Mouse (Mus musculus): ENCODE results near the gene Mks1.

Gene Mks1

DNA sequence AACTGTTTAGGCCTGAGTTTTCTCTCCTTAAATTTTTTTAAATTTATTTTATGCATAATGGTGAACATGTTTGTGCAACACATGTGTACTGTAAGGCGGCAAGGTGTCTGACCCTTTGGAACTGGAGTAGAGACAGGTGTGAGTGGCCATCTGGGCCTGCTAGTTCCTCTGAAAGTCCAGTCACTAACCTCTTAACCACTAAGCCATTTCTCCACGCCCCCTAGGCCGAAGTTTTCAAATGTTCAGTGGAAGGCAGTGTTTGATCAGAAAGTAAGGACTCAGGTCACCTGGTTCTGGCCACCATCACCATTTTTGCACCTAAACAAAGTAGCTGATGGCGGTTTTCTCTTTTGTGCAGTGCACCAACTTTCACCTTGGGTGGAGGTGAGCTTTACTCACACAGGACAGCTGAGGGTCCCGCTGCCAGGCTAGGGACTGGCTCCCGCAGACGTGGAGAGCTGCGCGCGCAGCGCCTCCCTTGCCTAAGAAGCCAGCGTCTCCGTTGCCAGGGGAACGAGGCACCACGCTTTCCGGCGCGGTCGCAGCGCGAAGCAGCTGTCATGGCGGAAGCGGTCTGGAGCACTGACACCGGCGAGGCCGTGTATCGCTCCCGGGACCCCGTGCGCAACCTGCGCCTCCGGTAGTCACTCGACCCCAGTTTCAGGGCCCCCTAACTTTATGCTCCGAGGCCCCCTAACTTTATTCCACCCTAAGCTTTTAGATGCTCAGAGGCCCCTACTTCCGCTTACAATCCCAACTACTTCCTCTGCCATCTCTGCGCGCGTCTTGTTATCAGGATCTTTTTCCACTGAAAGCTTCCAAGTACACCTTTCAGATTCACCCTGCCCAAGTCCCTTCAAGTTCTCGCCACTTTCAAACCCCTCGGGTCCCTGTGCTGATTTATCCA is at the start of gene Mks1:
Gene Mks1, plus strand, starts transcription at position 526 of the 907 bp plus-strand sequence.
- DNase-seq (ENCODE audit: low read depth, low spot score), result peak; percentile 98

DNA sequence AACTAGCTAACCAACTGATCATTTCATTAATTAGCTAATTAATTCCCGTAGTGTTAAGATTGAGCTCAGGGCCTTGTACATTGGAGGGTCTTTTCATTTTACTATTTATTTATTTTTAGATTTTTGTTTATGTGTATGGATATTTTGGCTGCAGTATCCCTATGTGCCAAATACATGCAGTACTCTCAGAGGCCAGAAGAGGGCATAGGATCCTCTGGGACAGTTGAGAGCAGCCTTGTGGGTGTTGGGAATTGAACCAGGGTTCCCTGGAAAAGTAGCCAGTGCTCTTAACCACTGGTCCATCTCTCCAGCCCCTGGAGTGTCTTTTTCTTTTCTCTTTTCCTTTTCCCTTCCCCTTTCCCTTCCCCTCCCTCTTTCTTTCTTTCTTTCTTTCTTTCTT is 47.6 kb upstream of the Mks1 start:
- peak; percentile 73 for DNase-seq (ENCODE audit: low read depth, low spot score)

DNA sequence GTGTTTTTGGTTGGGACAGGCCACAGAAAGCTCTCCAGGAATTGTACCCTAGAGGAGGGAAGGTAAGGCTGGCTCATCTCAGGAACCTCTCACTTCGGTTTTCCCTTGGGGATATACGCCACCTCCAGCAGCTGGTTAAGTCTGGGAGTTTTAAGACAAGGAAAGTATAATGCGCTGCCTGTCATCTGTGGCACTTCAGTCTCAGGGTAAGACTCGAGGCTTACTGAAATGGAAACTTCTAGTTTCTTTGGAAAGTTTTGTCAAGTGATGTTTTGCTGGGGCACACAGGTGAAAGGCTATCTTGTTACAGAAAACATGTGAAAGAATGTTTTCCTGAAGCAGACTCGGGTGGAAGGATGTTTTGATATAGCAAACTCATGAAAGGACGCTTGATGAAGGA is 45.6 kb upstream of the Mks1 start:
- no peak for DNase-seq (ENCODE audit: low read depth, low spot score)

DNA sequence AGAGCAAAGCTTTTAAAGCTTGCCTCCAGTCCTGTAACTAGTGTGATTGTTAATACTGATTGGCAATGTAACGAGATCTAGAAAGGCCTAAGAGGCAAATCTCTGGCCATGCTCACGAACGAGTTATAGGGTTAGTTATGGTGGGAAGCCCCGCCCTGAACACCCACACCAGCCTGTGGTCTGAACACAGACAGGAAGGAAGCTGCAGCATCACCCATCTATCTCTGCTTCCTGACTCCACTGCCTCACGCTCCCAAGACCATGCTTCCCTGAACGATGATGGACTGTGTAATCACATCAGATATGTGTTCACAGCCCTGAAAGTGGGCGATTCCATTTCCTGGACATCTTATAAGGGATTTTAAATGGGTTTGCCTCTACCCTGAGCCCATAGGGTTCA is 44.8 kb upstream of the Mks1 start:
- DNase-seq (ENCODE audit: low read depth, low spot score), result peak; percentile 74

GRCm38 (mm10) chr11:87811396-87811795 is 41.6 kb upstream of the Mks1 start:
- DNase-seq (ENCODE audit: low read depth, low spot score), result no peak

DNA sequence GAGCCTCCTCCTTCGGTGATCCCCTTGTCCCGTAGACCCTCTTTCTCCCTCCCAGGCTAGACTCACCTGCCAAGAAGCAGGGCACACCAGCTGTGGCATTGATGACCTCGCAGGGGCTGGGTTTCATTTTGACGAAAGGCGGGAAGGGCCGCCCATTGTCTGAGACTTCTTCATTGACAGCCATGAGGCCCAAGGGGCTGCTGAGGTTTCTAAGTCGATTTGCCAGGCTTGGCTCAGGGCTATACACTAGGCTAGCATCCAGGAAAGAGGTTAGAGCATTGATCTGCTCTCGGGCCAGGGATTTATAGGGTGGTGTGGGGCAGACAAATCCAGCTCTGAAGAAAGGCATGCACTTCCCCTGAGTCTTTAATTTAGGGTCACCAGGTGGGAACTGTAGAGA is 38.2 kb upstream of the Mks1 start:
- DNase-seq (ENCODE audit: low read depth, low spot score), result no peak

DNA sequence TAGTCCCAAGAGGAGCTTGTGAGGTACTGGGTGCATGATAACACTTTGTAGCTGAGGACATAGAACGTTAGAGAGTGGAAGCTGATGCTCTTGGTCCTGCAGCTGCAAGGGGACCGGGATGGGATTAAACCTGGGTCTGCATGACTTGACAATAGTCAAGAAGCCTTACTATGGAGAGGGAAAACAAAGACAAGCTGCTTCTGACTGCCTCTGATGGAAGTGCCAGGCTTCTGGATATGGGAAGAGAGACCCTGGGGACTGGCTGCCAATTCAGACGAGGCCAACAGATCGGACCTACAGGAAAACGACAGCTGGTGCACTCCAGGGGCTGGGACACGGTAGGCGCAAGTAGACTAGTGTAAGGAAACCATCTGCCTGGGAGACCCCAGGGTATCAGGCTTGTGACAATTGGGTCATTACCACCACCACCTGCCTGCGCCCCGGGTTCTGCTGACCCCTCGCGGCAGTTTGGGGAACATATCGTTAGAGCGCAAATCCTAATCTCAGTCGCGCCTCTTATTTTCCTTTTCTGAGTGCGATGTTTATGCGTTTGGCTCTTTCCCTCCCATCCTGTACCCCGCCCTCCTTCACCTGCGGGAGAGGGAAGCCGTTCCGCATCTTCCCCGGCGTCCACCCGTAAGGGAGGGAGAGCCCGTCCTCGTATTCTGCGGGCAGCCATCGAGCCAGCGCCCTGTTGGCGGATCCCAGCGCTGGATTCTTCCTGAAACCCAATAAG is 36.1 kb upstream of the Mks1 start:
- peak; percentile 70 for DNase-seq (ENCODE audit: low read depth, low spot score)

DNA sequence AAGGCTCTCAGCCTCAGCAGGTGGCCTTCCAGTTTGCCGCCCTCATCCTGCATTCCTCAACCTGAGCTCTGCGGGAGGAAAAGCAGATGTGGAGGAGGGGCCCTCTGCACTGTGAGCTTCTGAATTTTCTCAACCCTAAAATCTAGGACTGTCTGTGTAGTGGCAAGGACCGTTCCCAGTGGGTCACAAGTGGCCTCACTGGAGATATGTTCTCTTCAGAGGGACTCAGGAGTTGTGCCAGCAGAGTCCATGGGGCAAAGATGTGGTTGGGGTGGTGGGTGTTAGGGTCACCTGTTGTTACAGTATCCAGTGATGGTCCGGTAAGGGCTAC is 35.6 kb upstream of the Mks1 start:
- no peak for DNase-seq (ENCODE audit: low read depth, low spot score)

- no peak for DNase-seq (ENCODE audit: low read depth, low spot score)
These were observed 31.5 kb upstream of the Mks1 start for GRCm38 (mm10) chr11:87821502-87821901.

DNA sequence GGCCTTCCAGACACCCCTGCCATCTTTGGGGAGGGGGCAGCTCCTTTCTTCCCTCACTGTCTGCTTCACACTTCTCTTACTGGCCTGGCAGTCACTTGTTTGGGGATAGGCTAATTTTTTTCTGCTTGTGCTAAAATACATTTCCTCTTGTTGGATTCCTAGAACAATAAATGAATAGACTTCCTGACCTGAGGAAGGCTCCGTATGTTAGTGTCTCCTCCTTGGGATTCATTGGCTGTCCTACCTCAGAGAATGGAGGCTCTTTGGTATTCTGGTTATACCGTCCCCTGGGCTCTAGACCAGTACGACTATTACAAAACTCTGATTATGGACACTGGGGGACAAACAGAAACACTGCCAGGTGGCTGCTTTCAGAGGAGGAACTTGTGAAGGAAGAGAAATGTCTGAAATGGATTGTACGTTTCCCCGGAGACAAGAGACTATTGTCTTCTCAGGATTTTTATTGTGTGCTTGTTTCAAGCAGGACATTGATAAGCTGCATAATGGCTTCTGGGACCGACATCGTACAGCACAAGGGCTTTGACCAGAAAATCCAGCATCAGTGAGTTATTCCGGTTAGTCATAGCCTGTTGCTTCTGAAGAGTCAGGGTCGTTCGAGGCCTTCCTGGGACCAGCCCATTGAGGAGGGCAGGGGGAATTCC is 24.6 kb upstream of the Mks1 start, which contains the start of gene Lpo:
Gene Lpo, minus strand, starts transcription at position 51 of the 662 bp plus-strand sequence.
- no peak for DNase-seq (ENCODE audit: low read depth, low spot score)

DNA sequence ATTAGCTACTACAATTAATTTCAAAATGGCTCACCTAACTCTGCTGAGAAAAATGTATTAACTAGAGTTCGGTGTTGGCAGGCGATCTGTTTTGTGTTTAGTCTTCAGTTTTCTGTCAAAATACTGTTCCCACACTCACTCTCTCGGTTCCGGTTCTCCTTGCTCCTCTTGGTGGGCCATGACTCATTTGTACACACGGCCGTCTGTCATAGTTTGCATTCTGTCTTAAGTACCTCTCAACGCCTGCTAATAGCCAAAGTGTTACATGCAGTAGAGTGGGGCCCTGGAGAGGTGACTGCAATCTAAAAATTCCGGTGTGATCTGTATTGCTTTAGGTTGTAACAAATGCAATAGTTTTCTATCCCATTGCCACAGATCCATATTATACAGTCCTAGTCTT is 12.3 kb upstream of the Mks1 start:
- no peak for DNase-seq (ENCODE audit: low read depth, low spot score)

DNA sequence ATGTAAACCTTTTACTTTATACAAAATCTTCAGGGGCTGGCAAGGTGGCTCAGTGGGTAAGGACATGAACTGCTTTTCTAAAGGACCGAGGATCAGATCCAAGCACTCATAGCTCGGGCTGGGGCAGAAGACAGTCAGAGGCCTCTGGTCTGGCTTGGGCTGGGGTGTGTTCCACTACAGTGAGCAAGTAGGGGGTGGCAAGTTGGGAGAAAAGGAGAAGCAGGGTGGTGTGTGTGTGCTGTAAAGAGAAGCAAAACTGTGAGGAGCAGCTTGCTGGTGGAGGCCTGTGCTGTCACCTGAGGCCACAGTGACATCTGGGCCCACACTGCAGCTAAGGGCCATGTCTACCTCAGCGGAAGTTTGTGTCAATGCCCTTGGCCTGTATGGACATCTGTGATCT is 11.6 kb upstream of the Mks1 start:
- DNase-seq (ENCODE audit: low read depth, low spot score), result no peak

GRCm38 (mm10) chr11:87846968-87847600 is 5.9 kb upstream of the Mks1 start:
- DNase-seq (ENCODE audit: low read depth, low spot score), result no peak

- no peak for DNase-seq (ENCODE audit: low read depth, low spot score)
These were observed 5.1 kb upstream of the Mks1 start for GRCm38 (mm10) chr11:87847884-87848283.

DNA sequence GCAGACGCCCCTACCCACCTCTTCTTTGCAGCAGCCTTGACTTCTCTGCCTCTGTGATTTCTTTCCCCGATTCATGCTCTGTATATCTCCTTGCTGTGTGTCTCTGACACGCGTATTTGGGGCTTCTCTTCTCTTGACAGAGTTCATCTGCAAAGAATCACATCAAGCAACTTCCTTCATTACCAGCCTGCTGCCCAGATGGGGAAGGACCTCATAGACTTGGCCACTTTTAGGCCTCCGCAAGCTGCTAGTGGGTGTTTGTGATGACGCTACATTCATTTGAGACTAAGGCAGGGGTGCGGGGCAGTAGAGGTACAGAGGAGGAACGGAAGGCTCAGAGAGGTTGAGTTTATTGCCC is 561 bp downstream of the Mks1 start:
- DNase-seq (ENCODE audit: low read depth, low spot score), result peak; percentile 25

- DNase-seq (ENCODE audit: low read depth, low spot score), result no peak
These were observed 1.5 kb downstream of the Mks1 start for GRCm38 (mm10) chr11:87854550-87854949.

- DNase-seq (ENCODE audit: low read depth, low spot score), result no peak
These were observed 6.3 kb downstream of the Mks1 start for GRCm38 (mm10) chr11:87859273-87859672.

GRCm38 (mm10) chr11:87860426-87860825 is 7.4 kb downstream of the Mks1 start:
- peak; percentile 38 for DNase-seq (ENCODE audit: low read depth, low spot score)

GRCm38 (mm10) chr11:87862805-87863204 is 9.8 kb downstream of the Mks1 start:
- DNase-seq (ENCODE audit: low read depth, low spot score), result no peak

- peak; percentile 49 for DNase-seq (ENCODE audit: low read depth, low spot score)
These were observed 13.9 kb downstream of the Mks1 start for GRCm38 (mm10) chr11:87866891-87867290.

DNA sequence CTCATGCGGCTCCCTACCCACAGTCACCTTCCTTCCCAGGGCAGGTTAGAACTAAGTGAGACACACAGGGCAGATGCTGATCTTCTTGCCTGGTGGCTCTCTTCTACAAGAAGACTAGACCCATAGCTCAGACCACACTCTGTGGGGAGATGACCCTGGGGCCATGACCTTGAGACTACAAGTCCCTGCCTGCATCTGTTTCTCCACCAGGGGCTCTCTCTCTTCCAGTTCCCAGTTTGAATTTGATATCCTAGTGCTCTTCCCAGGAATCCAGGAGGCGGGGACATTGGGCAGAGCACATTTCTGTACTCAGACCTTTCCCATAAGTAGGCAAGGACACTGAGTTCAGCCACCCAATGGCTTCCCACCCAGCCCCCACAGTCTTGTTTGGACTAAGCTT is 17.1 kb downstream of the Mks1 start:
- no peak for DNase-seq (ENCODE audit: low read depth, low spot score)

DNA sequence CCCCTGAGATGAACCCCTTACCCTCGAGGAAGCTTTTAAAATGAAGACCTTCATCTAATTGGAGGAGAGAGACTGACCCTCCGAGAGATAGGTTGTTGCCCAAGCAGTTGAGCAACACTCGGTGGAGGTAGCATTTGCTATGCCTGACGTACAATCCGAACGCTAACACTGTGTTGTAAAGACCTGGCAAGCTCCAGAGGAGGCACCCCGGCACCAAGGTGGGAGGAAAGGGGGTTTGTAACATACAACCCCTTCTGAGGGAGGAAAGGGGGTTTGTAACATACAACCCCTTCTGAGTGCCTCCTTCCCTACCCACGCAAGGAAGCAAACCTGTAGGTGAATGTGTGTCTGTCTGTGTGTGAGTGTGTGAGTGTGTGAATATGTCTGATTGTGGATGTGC is 18.8 kb downstream of the Mks1 start:
- DNase-seq (ENCODE audit: low read depth, low spot score), result no peak

All from CD4-positive, CD25-positive, alpha-beta regulatory T cell, adult 2 months (primary cell).